Mouse (Mus musculus) thymus, postnatal 36 days (tissue): ENCODE data around the gene Xpo6.

Experiments used
- DNase-seq, 2 experiments: peaks; one replicate each; pipeline ENCODE4 v3.0.0; 2022; ENCODE audit warnings: mixed read lengths in 2 of 2

Gene Xpo6

GRCm38 (mm10) chr7:126200178-126200996 is at the start of gene Xpo6:
Gene Xpo6 (minus strand): TSS chr7:126200501.
- DNase-seq = peak; percentile 94 to 97

GRCm38 (mm10) chr7:126249986-126250385 is 49.7 kb upstream of the Xpo6 start:
- no peak for DNase-seq

- no peak for DNase-seq
Observed at GRCm38 (mm10) chr7:126249146-126249545, 48.8 kb upstream of the Xpo6 start.

- DNase-seq = no peak
Observed at GRCm38 (mm10) chr7:126248641-126249141, 48.4 kb upstream of the Xpo6 start.

GRCm38 (mm10) chr7:126248088-126248487 is 47.8 kb upstream of the Xpo6 start:
- no peak for DNase-seq

- no peak for DNase-seq
Observed at GRCm38 (mm10) chr7:126244168-126244750, 44.0 kb upstream of the Xpo6 start.

GRCm38 (mm10) chr7:126240814-126241360 is 40.6 kb upstream of the Xpo6 start:
- DNase-seq = no peak

GRCm38 (mm10) chr7:126236794-126237192 is 36.5 kb upstream of the Xpo6 start:
- peak in 1 of 2 experiments; percentile 31 for DNase-seq

GRCm38 (mm10) chr7:126236083-126236793 is 35.9 kb upstream of the Xpo6 start:
- peak; percentile 22 to 30 for DNase-seq

GRCm38 (mm10) chr7:126234611-126235010 is 34.3 kb upstream of the Xpo6 start:
- DNase-seq = no peak

- DNase-seq = no peak
Observed at GRCm38 (mm10) chr7:126232345-126233071, 32.2 kb upstream of the Xpo6 start.

GRCm38 (mm10) chr7:126230357-126231148 is 30.3 kb upstream of the Xpo6 start:
- peak; percentile 54 to 75 for DNase-seq

GRCm38 (mm10) chr7:126226136-126226535 is 25.8 kb upstream of the Xpo6 start:
- DNase-seq = no peak

- no peak for DNase-seq
Observed at GRCm38 (mm10) chr7:126222753-126223152, 22.5 kb upstream of the Xpo6 start.

GRCm38 (mm10) chr7:126220611-126221010 is 20.3 kb upstream of the Xpo6 start:
- DNase-seq = no peak

- no peak for DNase-seq
Observed at GRCm38 (mm10) chr7:126218311-126218710, 18.0 kb upstream of the Xpo6 start.

GRCm38 (mm10) chr7:126216867-126217266 is 16.6 kb upstream of the Xpo6 start:
- no peak for DNase-seq

- no peak for DNase-seq
Observed at GRCm38 (mm10) chr7:126210856-126211255, 10.6 kb upstream of the Xpo6 start.

GRCm38 (mm10) chr7:126200997-126201345 is 670 bp upstream of the Xpo6 start:
- DNase-seq = no peak

GRCm38 (mm10) chr7:126199691-126200102 is 604 bp downstream of the Xpo6 start:
- DNase-seq = peak; percentile 59 to 65

GRCm38 (mm10) chr7:126198926-126199325 is 1.4 kb downstream of the Xpo6 start:
- DNase-seq = no peak

- DNase-seq = no peak
Observed at GRCm38 (mm10) chr7:126194175-126194574, 6.1 kb downstream of the Xpo6 start.
